Mouse (Mus musculus): ENCODE measurements around the gene Ezh2. TPM values are rescaled to one million over a fixed set of nuclear protein-coding genes. Genes with fewer than 3 reads are reported as not detected.
"Not testable (repeated sequence)": the region's sequence is repeated elsewhere in the genome, so short reads cannot be mapped to it uniquely, and the experiment has no call there.

The Ezh2 gene
- 44.5 TPM for polyA plus RNA-seq (2012; fragmentation: generic; extraction: Trizol)
- long read RNA-seq, experiment 1, partial matches to known transcripts, result 14 of 28 reads
- long read RNA-seq, experiment 1, other reads (novel, unspliced or antisense), result 9 of 28 reads
- long read RNA-seq, experiment 2, transcript Ezh2-201 (20 exons, 2,787 nt), result major isoform, 27 of 58 reads
- long read RNA-seq, experiment 2, partial matches to known transcripts, result 17 of 58 reads
- long read RNA-seq, experiment 2, other reads (novel, unspliced or antisense), result 13 of 58 reads

DNA sequence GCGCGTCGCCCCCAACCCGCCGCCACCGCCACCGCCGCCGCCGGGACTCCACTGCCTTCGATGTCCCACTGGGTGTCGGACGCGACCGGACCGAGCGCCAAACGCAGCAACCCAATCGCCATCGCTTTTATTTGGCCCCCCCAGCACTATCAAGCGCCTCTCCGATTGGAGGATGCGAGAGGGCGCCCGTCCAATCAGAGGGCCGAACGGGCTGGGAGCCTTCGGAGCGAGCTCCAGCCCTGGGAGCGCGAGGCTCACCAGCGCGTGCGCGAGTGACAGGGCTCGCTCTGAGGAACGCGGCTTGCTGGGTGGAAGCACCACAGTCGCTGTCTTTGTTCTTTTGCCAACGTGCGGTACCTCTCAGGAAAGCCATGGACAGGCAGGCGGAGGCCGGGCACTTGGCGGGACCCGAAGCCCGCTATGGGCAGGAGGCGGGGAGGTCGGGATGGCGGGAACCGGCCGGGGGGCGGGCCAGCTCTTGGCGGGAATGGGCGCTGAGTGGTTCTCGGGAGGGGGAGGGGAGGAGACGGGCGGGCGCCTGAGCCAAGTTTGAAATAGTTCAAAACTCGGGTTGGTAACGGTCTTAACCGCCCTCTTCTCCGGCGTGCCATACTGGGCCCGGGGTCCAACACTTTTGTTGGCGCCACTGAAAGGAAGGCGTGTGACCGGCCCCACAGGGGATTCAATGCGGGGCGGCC lies at the start of gene Ezh2:
Gene Ezh2 (minus strand): TSS at position 416 of the 698 bp plus-strand sequence.
- TF ChIP-seq FOSL1 (IDR thresholded peaks at IDR 0.05; ENCODE audit: insufficient read depth, low read length, poor library complexity, severe bottlenecking) (no peak), MAX (IDR thresholded peaks at IDR 0.05) (peak; percentile 92)
- H3K79me3 ChIP-seq (ENCODE audit: low read depth), result peaks cover 41% of the 10 kb centered on the region
- peak within 1 kb of the TSS; percentile 86 for H3ac ChIP-seq (ENCODE audit: control insufficient read depth, insufficient read length, low read depth)
- peak within 1 kb of the TSS; percentile 52 for H3K4me3 ChIP-seq (ENCODE audit: insufficient read depth, poor library complexity, severe bottlenecking)
- no peaks in the 10 kb centered on the region for H3K27me3 ChIP-seq (ENCODE audit: control insufficient read depth, insufficient read depth, insufficient read length)
- peaks cover 46% of the 10 kb centered on the region for H3K79me2 ChIP-seq (ENCODE audit: control insufficient read depth, insufficient read depth)
- peaks cover 4% of the 10 kb centered on the region for H3K36me3 ChIP-seq (ENCODE audit: control insufficient read depth, insufficient read depth)

DNA sequence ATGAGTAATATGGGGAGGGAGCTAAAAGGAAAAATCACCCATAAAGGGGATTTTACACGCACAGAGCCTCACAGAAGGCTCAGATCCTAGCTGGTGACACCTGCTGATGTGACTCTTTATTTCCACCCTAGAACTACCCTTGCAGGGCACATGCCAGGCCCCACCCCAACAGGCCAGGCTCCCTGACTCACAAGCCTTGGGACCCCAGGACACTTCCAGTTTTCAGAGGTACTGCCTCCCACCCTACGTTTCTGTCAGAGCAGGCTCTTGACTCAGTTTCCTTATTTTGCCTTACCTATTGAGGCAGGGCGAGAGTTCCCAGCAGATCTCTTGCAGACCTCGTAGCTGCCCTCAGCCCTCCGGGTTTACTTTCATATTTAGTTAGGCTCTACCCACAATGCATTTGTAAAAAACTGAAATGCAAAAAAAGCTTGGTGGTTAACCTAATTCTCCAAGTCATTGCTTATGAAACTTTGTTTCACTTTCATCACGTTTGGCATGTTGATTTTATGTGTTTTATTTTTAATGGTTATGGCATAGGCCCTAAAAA lies 41.5 kb upstream of the Ezh2 start:
- Histone ChIP-seq H3K79me3 (ENCODE audit: low read depth) (no peaks in the 10 kb centered on the region), H3K4me3 (ENCODE audit: insufficient read depth, poor library complexity, severe bottlenecking) (no peak overlapping the region), H3K27me3 (ENCODE audit: control insufficient read depth, insufficient read depth, insufficient read length) (no peaks in the 10 kb centered on the region), H3K36me3 (ENCODE audit: control insufficient read depth, insufficient read depth) (no peaks in the 10 kb centered on the region), H3ac (ENCODE audit: control insufficient read depth, insufficient read length, low read depth) (no peak overlapping the region), H3K79me2 (ENCODE audit: control insufficient read depth, insufficient read depth) (no peaks in the 10 kb centered on the region)
- TF ChIP-seq FOSL1 (IDR thresholded peaks at IDR 0.05; ENCODE audit: insufficient read depth, low read length, poor library complexity, severe bottlenecking), result no peak
- no peak for TF ChIP-seq CEBPB (IDR thresholded peaks at IDR 0.05; ENCODE audit: low read depth)
- no peak for TF ChIP-seq CTCF (IDR thresholded peaks at IDR 0.05; ENCODE audit: control insufficient read depth, insufficient read depth, insufficient read length)
- no peak for TF ChIP-seq MAX (IDR thresholded peaks at IDR 0.05)
- no peak for TF ChIP-seq USF1 (IDR thresholded peaks at IDR 0.05; ENCODE audit: low read depth)
- no peak for TF ChIP-seq MYOG (IDR thresholded peaks at IDR 0.05; ENCODE audit: control insufficient read depth, extremely low read depth, insufficient read length)
- no peak for TF ChIP-seq MYOD1 (IDR thresholded peaks at IDR 0.05; ENCODE audit: control insufficient read depth, insufficient read length, low read depth)

DNA sequence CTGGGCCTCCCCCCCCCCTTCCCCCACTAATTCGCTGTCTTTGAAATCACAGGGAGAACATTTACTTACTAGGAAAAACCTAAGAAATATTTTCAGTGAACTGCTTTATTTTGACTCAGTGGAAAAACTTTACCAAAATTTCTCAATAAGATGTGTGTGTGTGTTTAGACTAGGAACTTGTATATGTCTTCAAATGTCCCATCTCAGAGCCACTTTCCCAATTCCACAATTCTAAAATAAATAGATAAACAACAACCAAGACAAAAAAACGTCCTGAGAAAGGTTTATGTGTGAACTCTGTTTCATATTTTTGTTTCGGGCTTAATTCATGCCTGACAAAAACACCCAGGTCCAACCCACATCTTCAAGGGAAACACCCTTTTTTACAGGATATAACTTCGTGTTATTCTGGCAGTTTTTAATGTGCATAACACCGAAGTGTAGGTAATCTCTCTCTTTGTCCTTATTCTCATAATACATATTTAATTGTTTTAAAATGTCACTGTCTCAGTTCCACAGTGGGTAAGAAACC lies 40.9 kb upstream of the Ezh2 start:
- H3K79me2 ChIP-seq (ENCODE audit: control insufficient read depth, insufficient read depth), result no peaks in the 10 kb centered on the region
- TF ChIP-seq FOSL1 (IDR thresholded peaks at IDR 0.05; ENCODE audit: insufficient read depth, low read length, poor library complexity, severe bottlenecking) (no peak), CTCF (IDR thresholded peaks at IDR 0.05; ENCODE audit: control insufficient read depth, insufficient read depth, insufficient read length) (no peak), CEBPB (IDR thresholded peaks at IDR 0.05; ENCODE audit: low read depth) (no peak), MYOG (IDR thresholded peaks at IDR 0.05; ENCODE audit: control insufficient read depth, extremely low read depth, insufficient read length) (no peak)
- no peak overlapping the region for H3K4me3 ChIP-seq (ENCODE audit: insufficient read depth, poor library complexity, severe bottlenecking)
- H3K27me3 ChIP-seq (ENCODE audit: control insufficient read depth, insufficient read depth, insufficient read length), result no peaks in the 10 kb centered on the region
- H3K79me3 ChIP-seq (ENCODE audit: low read depth), result no peaks in the 10 kb centered on the region
- H3K36me3 ChIP-seq (ENCODE audit: control insufficient read depth, insufficient read depth), result no peaks in the 10 kb centered on the region
- no peak overlapping the region for H3ac ChIP-seq (ENCODE audit: control insufficient read depth, insufficient read length, low read depth)

DNA sequence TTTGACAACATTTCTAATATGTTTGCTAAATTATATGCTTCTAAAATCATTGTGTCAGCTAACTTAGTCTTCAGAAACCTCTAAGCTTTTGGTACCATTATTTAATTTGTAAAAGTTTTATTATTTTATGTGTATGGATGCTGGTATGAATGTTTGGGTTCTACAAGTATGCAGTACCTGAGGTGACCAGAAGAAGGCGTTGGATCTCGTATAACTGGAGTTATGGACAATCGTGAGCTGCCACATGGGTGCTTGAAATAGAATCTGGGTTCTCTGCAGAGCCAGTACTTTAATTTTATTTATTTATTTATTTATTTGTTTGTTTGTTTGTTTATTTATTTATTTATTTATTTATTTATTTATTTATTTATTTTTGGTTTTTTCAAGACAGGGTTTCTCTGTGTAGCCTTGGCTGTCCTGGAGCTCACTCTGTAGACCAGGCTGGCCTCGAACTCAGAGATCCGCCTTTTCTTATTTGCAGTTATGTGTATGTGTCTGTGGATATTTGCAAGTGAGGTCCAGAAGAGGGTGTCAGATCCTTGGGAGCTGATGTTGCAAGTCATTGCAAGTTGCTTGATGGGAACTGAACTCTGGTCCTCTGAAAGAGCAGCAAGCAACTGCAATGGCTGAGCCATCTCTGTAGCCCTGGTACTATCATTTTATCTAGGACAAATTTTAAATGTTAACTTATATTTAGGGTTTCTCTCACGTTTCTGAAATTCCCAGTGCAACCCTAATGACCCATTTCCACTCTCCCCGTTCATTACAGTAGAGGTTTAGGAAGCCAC lies 40.3 kb upstream of the Ezh2 start:
- Histone ChIP-seq H3K4me3 (ENCODE audit: insufficient read depth, poor library complexity, severe bottlenecking) (no peak overlapping the region), H3K36me3 (ENCODE audit: control insufficient read depth, insufficient read depth) (no peaks in the 10 kb centered on the region), H3K27me3 (ENCODE audit: control insufficient read depth, insufficient read depth, insufficient read length) (no peaks in the 10 kb centered on the region), H3K79me2 (ENCODE audit: control insufficient read depth, insufficient read depth) (no peaks in the 10 kb centered on the region), H3K79me3 (ENCODE audit: low read depth) (no peaks in the 10 kb centered on the region), H3ac (ENCODE audit: control insufficient read depth, insufficient read length, low read depth) (no peak overlapping the region)
- no peak for TF ChIP-seq MYOG (IDR thresholded peaks at IDR 0.05; ENCODE audit: control insufficient read depth, extremely low read depth, insufficient read length)
- TF ChIP-seq MYOD1 (IDR thresholded peaks at IDR 0.05; ENCODE audit: control insufficient read depth, insufficient read length, low read depth), result no peak
- TF ChIP-seq USF1 (IDR thresholded peaks at IDR 0.05; ENCODE audit: low read depth), result no peak
- no peak for TF ChIP-seq MAX (IDR thresholded peaks at IDR 0.05)
- no peak for TF ChIP-seq CEBPB (IDR thresholded peaks at IDR 0.05; ENCODE audit: low read depth)
- TF ChIP-seq FOSL1 (IDR thresholded peaks at IDR 0.05; ENCODE audit: insufficient read depth, low read length, poor library complexity, severe bottlenecking), result no peak
- no peak for TF ChIP-seq CTCF (IDR thresholded peaks at IDR 0.05; ENCODE audit: control insufficient read depth, insufficient read depth, insufficient read length)

- no peak overlapping the region for H3ac ChIP-seq (ENCODE audit: control insufficient read depth, insufficient read length, low read depth)
- H3K36me3 ChIP-seq (ENCODE audit: control insufficient read depth, insufficient read depth), result no peaks in the 10 kb centered on the region
- H3K79me3 ChIP-seq (ENCODE audit: low read depth), result no peaks in the 10 kb centered on the region
- H3K4me3 ChIP-seq (ENCODE audit: insufficient read depth, poor library complexity, severe bottlenecking), result no peak overlapping the region
- H3K27me3 ChIP-seq (ENCODE audit: control insufficient read depth, insufficient read depth, insufficient read length), result no peaks in the 10 kb centered on the region
- no peak for TF ChIP-seq FOSL1 (IDR thresholded peaks at IDR 0.05; ENCODE audit: insufficient read depth, low read length, poor library complexity, severe bottlenecking)
- TF ChIP-seq CEBPB (IDR thresholded peaks at IDR 0.05; ENCODE audit: low read depth), result no peak
- TF ChIP-seq MYOD1 (IDR thresholded peaks at IDR 0.05; ENCODE audit: control insufficient read depth, insufficient read length, low read depth), result no peak
- TF ChIP-seq USF1 (IDR thresholded peaks at IDR 0.05; ENCODE audit: low read depth), result no peak
- no peak for TF ChIP-seq CTCF (IDR thresholded peaks at IDR 0.05; ENCODE audit: control insufficient read depth, insufficient read depth, insufficient read length)
- no peak for TF ChIP-seq MAX (IDR thresholded peaks at IDR 0.05)
- TF ChIP-seq MYOG (IDR thresholded peaks at IDR 0.05; ENCODE audit: control insufficient read depth, extremely low read depth, insufficient read length), result no peak
- no peaks in the 10 kb centered on the region for H3K79me2 ChIP-seq (ENCODE audit: control insufficient read depth, insufficient read depth)
Observed at GRCm38 (mm10) chr6:47633467-47633866, 38.3 kb upstream of the Ezh2 start.

GRCm38 (mm10) chr6:47630061-47630460 lies 34.9 kb upstream of the Ezh2 start:
- H3ac ChIP-seq (ENCODE audit: control insufficient read depth, insufficient read length, low read depth); H3K36me3 ChIP-seq (ENCODE audit: control insufficient read depth, insufficient read depth); H3K4me3 ChIP-seq (ENCODE audit: insufficient read depth, poor library complexity, severe bottlenecking); H3K79me2 ChIP-seq (ENCODE audit: control insufficient read depth, insufficient read depth); H3K79me3 ChIP-seq (ENCODE audit: low read depth); H3K27me3 ChIP-seq (ENCODE audit: control insufficient read depth, insufficient read depth, insufficient read length): not testable (repeated sequence)

Data from C2C12 (cell line).